Mouse (Mus musculus) forelimb bud, embryonic 11.5 days (tissue): ENCODE measurements at regions not wholly inside any gene's neighbourhood (a gene's known extent, or its start where the extent isn't known, plus 50 kb on each side); places are given as distances from the start of the nearest gene placed in this dataset.

Source experiments
- DNase-seq: peaks from one replicate; pipeline ENCODE4 v3.0.0-alpha.2; 2012; ENCODE audit warnings: low read depth, low spot score

DNA sequence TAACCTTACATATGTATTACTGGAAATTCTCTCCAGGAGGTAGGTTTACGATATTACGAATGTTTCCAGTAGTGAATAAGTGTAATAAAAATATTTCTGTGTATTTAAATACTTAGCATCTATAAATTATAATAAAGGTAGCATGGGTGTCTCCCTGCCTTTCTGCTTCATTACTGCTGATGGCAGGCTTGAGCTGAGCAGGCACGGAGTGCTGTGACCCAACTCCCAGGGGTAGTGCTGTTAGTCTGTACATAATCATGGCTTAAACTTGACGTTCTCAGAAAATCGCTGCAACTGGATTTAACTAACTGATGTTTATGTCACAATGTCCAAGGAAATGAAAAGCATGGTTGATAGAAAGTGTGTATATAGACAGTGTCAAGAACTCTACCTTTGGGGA, 727.8 kb upstream of the Frg1 start:
- no peak for DNase-seq

DNA sequence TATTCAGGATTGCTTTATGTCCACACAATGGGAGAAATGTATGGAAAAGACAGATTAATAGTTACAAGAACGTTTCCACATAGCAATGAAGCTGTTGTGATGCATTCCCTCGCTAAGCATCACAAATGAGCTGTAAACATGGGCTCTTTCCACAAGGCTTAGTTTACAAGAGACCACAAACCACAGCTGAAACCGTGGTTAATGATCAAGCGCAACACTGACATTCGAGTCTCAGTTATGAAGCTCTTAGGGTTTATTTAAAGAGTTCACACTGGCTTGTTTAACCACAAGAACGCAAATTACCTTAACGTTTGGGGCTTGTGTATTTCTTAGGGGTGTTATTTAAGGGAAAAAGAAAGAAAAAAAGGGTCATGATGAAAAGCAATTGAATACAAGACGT, 727.3 kb upstream of the Frg1 start:
- no peak for DNase-seq

DNA sequence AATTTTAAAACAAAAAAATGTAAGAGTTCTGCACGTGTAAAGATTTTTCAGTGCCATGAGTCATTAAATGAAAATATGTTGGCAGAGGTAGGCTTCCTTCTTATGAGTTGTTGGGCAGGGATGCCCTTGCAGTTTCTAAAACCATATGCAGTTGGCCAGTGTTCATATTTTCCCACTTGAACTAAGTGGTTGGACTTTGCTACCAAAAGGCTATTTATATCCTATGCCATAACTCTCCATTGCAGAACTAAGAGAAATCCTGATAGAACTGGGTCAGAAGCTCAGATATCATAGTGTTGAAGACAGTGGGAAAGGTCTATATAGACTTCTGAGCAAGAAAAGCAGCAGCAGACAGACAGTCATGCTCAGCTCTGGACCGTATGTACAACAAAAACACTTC, 690.7 kb upstream of the Frg1 start:
- DNase-seq: no peak

DNA sequence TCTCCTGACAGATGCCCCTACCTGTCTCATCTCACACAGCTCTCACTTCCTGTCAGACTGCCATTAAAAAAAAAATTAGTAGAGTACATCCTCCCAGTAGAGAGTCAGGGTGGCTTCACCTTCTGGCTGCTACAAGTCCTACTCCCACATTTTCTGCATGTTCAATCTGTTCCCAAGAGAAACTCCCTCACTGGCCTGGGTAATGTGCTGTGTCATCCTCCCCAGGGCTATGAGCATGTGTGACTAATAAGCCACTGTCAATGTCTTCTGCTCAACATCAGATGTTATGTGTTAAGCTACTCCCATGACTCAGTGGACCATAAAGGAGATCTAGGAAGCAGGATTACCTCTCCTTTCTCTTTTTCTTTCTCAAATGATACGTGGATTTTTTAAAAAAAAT, 652.4 kb upstream of the Frg1 start:
- no peak for DNase-seq

DNA sequence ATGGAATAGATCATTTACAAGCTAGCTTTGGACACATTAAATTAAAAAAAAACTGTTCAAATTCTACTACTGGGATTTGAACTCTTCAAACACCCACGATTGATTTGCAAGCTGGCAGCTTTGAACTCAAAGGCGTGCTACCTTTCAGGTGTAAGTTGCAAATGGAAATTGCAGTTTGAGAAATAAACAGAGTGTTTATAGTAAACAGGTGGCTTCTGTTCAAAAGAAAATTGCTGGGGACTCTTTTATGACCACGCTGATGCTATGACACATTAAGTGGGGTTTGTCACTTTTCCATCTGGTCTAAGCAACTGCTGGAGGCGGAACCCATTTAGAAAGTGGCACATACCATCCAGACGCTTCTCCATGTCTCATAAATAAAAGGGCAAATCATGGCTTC, 626.7 kb upstream of the Frg1 start:
- DNase-seq: peak; percentile 71

DNA sequence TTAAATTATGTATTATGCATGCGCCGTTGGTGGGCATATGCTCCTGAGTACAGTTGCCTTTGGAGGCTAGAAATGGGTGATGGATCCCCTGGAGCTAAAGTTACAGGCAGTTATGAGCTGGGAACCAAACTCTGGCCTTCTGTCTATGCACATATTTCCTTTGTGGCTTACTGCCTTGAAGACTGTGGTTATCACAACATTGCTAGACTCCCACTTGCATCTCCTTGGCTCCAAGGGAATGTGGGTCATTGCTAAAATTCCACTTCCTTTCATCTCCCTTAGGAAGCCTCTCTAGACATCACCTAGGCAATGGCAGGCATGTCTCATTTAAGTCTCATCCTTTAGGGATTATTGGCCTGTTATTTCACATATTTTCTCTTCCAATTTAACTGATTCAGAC, 622.4 kb upstream of the Frg1 start:
- DNase-seq: no peak

DNA sequence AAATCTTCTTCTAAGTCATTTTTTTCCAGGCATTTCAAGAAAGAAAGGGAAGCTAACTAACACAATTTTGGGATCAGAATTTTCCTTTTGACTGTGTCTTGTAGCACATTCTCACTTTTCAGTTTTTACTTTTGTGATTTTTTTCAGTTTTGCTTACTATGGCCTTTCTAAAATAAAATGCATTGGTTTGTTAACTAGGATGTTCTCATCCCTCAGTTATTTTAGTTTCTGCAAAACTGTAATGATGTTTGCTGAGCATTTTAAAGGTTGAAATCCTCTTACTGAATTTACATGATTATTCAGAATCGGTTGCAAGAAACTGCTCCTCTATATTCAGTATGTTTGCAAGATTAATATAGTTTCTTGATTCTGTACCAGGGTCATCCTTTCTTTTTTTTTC, 610.1 kb upstream of the Frg1 start:
- DNase-seq: no peak

DNA sequence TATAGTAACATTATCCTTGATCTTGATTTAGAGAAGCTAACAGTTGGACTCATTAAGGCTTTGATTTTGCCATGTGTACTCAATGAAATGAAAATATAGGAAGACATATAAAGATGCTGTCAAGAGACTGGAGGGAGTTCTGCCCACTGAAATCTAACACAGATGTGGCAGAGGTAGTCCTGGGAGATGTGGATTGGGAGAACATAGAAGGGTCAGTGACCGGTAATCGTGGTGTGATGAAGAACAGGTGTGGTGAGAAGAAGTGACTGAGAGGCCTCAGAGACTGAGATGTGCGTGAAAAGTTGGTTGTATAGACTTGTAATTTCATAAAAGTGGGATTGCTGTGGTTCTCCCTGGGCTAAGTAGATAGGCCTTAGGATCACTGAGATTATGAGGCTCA, 600.9 kb upstream of the Frg1 start:
- no peak for DNase-seq

DNA sequence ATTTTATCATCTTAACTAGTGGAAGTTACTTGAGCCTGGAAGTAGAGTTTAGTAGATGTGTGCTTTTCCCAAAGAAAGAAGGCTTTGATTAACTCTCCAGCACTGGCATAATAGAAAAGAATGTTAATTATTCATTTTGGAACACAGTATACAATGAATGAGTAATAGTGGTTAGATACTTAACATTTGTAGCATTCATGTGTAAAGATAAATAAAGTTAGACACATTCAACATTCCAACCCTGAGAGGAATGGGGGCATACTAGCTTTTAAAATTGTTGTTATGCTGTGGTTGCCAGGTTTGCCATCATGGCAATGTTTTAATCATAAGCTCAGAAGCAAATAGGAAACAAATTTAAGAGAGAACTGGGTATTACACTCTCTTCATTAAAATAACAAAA, 586.3 kb upstream of the Frg1 start:
- DNase-seq: no peak

DNA sequence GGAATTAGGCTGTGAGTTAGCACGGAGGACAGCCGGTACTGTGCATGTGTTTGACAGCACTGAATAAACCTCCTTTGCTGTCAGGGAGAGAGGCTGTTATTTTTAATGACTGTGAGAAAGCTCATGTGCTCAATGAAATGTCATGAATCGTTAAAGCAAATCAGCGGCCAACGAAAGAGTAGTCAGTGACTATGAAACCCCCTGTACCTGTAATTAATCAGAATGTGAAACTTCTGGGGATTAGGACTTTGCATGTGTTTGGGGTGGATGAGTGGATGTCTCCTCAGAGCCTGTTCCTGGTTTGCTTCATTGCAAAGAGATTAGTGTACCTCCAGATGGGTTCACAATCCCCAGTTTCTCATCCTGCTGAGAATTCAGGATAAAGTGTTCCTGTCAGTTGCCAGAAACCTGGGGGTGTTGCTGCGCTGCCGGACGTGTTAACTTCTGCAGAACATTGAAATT, 572.2 kb upstream of the Frg1 start:
- peak; percentile 5 for DNase-seq

DNA sequence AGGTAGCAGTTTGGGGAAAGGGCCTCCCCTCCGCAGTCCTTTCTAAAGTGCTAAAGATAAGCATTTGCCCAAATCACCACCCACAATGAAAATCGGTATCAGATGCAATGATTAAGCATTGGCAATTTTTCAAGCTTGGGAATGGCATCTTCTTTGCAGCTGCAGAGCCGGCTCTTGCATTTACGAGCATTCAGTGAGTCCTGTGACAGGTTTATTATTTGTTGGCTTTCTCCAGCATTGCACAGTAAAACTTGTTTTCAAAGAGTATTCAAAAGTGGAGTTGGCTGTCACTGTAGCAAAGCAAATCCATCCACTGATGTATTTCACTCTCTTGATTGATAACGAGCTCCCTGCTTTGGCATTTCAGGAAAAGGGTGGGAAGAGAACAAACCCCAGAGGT, 571.3 kb upstream of the Frg1 start:
- peak; percentile 55 for DNase-seq

DNA sequence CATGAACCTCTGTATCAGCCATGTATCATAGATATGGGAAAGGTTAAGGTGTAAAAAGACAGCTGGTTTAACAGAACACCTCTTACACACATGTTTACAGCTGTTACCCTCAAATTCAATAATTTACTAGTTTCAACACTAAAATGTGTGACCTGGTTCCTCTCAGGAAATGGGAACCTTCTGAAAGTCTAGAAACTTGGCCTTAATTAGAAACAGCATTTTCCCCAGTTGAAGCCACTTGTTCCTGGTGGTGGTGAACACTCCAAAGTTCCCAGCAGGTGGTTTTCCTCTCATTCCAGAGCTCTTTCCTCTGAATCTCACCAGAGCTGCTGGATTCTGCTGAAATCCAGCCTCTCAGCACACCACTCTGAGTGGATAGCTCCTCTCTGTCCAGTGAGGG, 570.5 kb upstream of the Frg1 start:
- DNase-seq: peak; percentile 75

DNA sequence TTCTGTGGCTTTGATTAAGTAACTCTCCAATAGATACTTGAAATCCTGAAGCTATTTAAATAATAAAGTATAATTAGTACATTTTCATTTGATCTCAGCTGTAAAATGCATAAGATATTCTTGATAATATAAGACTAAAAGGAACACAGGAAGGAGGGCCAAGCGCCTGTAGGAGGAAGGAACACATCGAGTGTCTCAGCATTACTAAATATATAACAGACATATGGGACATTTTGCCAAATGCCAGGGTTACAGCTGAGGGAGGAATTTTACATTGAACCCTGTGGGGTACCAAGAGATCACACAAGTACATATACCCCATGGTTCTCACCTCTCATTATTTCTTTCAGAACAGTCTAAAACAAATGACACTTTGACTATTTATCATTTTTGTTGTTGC, 555.5 kb upstream of the Frg1 start:
- DNase-seq: no peak

DNA sequence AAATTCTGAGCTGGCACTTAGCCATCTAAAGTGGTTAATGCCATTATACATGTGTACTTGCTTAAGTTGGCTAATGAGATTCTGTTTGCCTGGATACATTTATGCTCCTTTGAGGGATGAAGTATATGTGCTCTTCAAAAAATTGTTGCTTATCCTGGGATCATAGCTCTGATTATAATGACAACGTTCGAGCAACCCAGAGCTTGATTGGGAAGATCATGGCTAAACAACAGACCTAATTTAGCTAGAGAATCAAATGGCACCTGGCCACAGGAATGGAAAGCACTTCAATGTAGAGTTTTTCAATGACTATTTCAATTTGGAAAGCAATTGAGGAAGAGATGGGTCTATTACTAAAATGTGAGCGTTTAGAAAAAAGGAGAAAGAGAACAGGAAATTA, 553.7 kb upstream of the Frg1 start:
- no peak for DNase-seq

DNA sequence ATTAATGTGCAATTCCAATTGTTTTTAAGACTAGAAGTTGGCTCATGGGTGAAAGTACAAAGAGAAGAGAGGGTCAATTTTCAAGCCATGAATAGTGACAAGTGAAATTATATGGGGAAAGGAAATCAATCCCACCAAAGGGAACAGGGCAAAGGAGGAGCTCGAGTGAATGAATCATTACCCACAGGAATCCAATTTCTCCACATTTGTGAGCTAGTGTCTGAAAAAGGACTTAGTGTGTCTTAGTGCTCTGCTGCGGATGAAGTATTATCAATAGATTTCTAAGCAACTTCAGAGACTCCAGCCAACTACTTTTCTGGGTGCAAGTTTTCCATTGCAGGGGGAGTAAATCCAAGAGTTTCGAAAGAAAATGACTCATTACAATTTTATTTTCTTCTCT, 552.5 kb upstream of the Frg1 start:
- DNase-seq: no peak

DNA sequence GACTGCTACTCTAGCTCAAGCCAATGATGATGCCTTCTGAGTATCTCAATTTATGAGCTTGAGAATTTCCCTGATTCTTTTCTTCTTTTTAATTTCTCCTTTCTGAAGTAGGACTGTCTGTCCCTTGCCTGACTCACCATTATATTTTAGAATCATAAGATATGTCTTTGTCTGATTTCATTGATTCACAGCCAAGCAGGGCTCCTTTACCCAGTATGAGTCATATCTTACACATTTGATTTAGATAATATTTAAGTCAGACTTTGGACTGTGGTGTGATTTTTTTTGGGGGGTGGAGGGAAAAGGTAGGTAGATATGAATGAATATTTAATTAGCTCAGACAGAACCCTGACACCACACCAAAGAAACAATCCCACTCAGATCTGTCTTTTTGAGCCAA, 547.2 kb upstream of the Frg1 start:
- no peak for DNase-seq

DNA sequence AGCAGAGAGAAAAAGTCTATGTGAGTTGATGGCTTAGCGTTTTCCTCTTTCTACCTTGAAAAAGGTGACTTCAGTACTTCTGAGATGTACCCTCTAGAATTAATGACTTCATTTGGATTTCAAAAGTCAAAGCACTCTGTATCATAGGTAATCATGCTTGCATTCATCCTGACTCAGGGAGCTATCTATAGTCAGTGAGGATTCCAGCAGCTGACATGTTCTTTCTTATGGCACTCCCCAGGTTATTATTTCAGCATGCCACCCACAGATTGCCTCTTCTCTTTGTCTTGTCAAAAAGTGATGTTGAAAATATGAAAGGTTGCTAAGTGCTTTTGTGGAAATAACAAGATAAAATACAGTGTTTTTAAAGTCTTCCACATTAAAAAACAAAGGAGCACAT, 540.0 kb upstream of the Frg1 start:
- DNase-seq: no peak

DNA sequence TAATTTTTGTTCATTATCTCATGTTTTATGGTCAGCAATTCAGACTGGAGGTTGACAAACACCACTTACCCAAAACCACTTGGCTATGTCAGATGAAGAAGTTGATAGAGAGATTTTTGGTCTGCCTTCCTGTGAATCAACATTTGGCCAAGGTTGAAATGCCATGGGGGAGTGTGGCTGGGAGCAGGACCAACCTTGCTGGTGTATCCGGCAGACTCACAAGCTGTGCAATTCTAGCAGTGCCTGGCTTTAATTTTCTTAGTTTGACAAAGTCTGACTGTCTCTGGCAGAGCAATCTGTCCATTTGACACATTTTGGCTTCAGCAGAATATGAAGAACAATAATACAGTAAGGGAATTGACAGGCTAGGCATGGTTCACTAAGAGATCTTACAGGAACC, 533.9 kb upstream of the Frg1 start:
- no peak for DNase-seq

DNA sequence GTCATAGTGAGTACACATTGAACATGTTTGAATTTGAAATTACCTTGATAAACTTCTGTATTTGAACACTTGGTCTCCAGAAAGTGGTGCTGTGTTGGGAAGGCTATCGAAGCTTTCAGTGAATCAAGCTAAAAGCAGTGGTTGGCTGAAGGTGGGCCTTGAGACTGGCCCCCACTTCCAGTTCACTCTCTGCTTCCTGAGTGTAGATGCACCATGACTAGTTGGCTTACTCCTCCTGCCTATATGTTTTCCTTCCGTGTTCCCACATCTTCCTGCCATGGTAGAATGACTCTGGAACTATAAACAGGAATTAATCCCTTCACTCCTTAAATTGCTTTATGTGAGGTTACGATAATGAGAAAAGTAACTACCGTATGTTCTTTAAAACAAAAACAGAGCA, 522.4 kb upstream of the Frg1 start:
- DNase-seq: no peak

DNA sequence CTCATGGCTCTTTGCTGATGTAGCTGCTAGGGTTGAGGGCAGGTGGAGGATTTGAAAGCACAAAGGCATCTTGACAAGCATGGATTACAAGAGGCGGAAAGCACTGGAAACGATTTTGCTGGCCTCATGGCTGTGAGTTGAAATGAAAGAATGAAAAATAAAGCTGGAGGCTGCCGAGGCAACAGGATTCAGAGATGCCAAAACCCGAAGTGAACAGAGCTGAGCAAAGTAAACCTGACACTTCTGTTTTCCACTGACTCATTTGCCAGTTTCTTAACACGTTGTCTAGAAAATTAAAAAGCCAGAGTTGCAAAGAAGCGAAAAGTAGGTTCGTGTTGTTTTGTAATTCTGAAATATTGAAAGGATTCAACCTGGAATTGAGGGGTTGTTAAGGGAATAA, 504.2 kb upstream of the Frg1 start:
- no peak for DNase-seq

DNA sequence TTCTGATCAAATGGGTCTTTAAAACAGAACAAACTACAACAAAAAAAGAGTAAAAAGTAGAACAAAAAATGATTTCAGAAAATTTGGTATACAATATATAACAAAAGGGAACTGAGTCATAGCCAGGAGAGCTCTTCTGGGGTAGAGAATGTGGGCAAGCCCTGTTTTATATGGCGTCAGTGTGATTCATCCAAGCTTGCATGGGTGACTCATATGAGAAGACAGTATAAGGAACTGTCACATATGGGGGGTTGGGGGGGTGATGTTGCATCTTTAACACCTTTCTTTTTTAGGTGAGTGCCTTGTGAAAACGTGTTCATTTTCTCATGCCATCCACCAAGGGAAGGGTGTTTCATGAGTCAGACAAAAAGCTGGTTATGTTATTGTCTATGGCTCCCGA, 503.7 kb upstream of the Frg1 start:
- no peak for DNase-seq

DNA sequence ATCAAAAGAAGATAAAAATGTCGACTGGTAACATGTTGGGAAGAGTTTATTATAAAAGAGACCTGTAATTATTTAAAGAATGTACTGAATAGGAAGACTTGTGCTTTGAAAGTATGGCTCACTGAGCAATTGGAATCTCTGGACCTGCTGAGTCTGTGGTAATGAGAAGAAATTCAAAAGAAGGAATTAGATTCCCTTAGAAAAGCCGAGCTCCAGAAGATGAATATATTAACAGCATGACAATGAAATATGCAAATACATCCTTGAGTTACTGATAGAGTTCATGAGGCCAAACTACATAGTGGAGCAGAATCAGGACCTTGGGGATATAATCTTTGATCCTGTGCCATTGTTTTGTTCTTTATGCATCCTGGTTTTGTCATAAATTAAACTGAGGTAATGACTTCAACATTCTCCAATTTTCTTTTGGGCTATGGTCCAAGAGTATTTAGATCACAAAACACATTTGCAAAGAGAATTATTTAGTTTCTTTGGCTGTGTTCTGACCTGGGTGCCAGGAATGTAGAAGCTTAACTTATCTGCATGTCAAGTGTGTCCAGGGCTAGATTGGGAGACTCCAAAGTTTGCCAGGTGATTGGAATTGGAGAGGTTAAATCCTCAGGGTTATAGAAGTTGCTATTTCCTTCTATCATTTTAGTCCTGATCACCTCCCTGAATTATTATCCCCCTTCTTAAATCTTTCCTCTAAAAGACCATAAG, 461.3 kb upstream of the Frg1 start:
- DNase-seq: no peak

DNA sequence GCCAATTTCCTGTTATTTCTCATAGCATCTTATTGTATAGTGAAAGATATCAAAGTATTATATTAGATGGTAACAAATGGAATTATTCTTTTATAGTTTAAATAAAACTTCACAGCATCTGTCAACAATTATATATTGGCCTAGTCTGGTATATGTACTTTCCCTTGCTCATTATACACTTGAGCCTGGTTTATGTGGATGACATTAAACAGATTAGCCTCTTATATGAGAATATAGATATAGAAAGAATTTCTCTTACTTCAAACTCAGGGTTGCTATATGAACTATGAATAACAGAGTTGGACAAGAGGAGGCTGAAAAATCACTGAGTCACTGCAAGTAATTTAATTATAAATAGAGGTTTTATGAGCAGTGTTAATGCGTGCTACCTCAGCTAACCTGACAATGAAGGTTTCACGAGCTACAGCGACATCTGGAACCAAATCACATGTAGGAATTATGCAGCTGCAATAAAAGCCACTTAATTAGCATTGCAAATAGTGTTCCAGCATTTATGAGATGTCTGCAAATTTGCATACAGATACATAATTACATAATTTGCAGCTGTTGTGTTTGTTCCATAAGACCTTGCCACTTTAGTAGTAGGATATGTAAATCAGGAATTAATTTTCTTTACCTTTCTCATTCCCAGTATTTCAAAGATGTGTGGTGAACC, 452.9 kb upstream of the Frg1 start:
- peak; percentile 27 for DNase-seq

DNA sequence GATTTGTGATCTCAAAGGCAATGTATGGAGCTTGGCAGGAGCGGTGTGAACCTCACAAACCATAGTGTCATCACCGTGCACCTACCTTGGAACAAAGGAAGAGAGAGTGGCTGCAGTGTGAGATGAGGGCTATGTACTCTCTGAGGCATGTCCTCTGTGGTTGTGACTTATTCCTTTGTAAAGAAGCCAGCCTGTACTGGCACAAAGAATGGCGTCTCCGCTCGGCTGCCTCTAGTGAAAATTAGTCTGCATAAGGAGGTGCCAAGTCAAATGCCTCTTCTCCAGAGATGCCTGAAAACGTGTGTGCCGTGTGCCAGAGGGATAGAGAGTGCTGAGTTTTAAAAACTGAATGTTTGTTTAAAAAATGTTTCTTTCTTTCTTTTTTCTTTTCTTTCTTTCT, 444.0 kb upstream of the Frg1 start:
- no peak for DNase-seq
